Mouse (Mus musculus) urinary bladder, postnatal 4 days (tissue): ENCODE results near the gene Herc3.
"Not testable (repeated sequence)": the region's sequence is repeated elsewhere in the genome, so short reads cannot be mapped to it uniquely, and the experiment has no call there.

ENCODE experiments used
- DNase-seq, 2 experiments: peaks; one replicate each; pipeline ENCODE4 v3.0.0; 2021 to 2022; ENCODE audit warnings: low spot score in 2 of 2

Gene Herc3

DNA sequence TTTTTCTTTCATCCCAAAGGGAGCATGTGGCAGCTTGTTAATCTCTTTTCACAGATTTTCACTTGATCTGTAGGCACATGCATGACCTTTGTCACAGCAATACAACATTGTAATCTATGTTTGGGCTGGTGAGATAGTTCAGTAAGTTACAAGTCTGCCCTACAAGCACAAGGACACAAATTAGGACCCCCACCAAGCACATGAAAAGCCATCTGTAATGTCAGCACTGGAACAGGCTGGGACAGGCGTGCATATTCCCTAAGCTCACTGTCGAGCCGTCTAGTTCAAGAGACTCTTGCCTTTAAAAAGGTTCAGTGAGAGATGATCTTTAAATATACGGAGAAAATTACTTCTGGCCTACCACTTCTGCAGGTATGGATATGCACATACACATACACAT lies 28.3 kb downstream of the Herc3 start:
- no peak for DNase-seq

DNA sequence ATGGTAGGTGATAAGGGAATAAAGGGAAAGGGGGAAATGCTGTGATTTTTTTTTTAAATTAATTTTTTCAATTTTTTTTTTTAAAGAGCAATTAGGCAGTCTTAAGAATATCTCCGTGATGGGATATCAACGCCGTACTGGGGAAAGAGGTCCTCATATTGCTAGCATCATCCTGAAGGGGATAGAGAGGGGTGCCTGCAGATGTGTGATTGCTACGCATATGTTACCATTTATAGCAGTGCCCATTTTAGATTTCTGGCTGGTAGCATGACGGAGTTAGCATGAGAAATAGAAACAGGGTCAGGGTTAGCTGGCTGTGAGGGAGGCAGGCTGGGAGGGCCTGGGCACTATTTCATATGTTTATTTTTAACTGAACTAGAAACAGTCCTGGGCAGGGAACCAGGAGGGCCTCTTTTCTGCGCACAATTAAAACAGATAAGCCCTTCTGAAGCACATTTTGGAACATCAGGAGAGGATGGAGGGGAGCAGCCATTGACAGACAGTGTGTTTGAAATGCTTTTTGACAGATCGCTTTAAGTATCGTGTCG lies 31.3 kb downstream of the Herc3 start:
- no peak for DNase-seq

DNA sequence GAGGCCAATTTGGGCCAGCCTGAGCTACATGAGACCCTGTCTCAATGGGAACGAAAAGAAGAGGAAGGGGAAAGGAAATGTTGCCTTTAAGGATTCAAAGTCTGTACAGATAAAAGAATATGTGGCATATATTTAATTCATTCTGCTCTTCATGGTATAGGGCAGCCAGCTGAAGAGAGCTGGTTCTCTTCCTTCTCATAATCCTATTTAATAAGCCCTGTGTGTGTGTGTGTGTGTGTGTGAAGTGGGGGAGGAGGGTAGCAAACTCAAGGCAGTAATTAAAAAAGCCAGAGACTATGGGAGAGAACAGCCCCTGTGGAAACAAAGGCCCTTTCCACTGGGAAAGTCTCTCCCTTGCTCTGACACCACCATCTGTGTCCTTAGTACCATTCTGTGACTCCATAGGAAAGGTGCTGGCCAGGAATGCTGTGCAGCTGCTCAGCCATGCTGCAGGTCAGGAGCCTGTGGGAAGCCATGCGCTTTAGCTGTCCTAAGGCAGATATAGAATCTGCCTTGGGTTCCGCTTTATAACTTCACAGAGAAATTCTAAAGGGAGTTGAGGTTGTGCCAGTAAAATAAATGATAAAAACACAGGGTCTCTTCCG lies 32.5 kb downstream of the Herc3 start:
- no peak for DNase-seq

- not testable (repeated sequence) for DNase-seq
Observed at GRCm38 (mm10) chr6:58867858-58868257, 36.6 kb downstream of the Herc3 start.

DNA sequence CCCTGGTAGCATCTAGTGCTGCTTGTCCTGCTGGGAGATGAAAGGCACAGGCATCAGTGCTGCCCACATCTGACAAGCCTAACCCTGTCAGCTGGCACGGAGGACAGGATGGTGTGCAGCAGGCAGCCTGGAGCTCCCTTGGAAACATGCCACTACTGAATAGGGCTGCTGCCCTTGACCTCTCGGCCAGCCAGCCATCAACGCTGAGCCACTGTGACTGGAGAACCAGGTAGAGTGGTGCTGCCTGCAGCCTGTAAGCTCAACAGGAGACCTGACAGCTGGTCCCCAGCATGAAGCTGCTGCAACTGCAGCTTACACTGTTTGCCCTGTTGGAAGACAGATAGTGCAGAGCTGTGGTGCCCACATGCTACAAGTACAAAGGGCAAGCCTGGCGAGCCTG lies 48.3 kb downstream of the Herc3 start:
- no peak for DNase-seq

DNA sequence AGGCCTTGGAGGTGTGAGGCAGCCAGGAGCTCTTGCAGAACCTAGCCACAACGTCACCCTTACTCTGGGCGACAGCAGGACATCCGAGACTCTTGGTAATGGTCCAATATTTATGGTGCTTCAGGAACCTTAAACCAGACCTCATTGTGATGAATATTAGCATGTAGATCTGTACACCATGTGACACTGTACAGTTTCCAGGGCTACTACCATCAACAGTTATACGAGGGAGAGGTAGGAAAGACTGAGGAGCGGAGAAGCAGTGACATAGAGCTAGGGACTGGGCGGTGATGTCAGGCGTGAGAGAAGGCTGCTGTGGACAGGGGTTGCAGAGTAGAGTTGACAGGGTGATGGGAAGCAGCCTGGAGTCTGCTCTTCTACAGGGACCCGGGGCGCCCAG lies 48.7 kb downstream of the Herc3 start:
- DNase-seq: no peak

- DNase-seq: no peak
Observed at GRCm38 (mm10) chr6:58880861-58881260, 49.6 kb downstream of the Herc3 start.

GRCm38 (mm10) chr6:58881363-58881762 lies 50.1 kb downstream of the Herc3 start:
- no peak for DNase-seq

GRCm38 (mm10) chr6:58882271-58882670 lies 51.0 kb downstream of the Herc3 start:
- no peak for DNase-seq

DNA sequence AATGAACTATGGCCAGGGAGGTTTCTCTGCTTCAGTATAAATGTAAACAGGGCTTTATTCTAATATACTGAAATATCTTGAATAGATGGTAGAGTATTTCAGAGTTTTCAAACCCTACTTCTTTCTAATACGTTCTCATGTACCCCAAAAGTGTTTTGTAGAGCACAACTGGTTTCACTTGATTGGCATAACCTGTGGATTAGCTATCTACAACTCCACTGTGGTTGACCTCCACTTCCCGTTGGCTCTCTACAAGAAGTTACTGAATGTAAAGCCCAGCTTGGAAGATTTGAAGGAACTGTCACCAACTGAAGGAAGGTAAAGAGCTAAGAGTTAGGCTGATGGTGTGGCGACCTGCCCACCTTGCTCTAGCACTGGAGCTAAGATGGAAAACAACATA lies 58.7 kb downstream of the Herc3 start:
- DNase-seq: no peak

DNA sequence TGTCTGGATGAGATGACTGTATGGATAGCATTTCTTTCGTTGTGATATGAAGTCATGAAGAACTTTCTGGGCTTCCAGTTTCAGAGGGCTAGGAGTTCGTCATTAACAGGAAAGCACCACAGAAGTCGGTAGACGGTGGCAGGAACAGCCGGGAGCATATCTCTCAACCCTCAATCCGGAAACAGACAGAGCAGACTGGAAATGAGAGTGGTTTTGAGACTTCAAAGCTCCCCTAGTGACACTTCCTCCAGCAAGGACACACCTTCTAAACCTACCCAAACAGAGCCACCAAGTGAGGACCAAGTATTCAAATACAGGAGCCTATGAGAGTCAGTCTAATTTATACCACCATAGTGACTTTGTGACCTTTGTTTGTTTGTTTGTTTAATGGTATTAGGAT lies 62.0 kb downstream of the Herc3 start:
- no peak for DNase-seq

- no peak for DNase-seq
Observed at GRCm38 (mm10) chr6:58894994-58895393, 63.7 kb downstream of the Herc3 start.

- no peak for DNase-seq
Observed at GRCm38 (mm10) chr6:58896648-58897047, 65.4 kb downstream of the Herc3 start.

GRCm38 (mm10) chr6:58899076-58899475 lies 67.8 kb downstream of the Herc3 start:
- no peak for DNase-seq

- no peak for DNase-seq
Observed at GRCm38 (mm10) chr6:58900536-58900935, 69.3 kb downstream of the Herc3 start.

DNA sequence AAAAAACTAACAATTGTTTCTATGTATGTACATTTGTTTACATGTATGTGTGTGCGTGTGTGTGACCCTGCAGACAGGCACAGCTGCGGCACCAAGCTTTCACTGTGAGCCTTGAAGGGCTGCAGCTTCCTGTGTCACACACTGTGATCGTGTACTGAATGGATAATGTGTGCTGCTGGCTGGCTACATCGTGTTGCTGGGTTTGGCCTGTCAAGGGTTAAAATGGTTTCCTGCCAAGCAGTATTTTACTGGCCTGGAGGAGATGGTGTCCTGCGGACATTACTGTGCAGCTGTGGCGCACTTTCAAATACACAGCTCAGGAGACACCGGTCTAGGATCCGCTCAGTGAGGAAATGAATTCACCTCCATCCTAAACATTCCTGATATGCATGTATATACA lies 71.9 kb downstream of the Herc3 start:
- DNase-seq: no peak

DNA sequence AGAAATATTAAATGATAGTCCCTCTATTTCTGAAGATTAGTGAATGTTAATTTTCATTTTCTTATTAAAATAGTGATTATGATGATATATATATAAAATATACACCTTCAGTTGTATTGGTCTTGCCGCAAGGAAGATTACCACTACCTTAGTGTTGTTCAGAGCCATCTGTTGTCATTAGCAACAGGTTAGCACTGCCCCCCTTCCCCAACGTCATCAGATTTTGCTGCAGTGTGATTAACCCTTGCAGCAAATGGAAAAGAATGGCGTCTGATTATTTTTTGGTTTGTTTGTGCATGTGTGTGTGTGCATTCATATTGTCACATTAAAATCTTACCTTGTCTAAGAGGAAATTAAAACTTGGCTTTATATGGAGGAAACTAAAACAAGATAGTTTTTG lies 73.3 kb downstream of the Herc3 start:
- DNase-seq: no peak

DNA sequence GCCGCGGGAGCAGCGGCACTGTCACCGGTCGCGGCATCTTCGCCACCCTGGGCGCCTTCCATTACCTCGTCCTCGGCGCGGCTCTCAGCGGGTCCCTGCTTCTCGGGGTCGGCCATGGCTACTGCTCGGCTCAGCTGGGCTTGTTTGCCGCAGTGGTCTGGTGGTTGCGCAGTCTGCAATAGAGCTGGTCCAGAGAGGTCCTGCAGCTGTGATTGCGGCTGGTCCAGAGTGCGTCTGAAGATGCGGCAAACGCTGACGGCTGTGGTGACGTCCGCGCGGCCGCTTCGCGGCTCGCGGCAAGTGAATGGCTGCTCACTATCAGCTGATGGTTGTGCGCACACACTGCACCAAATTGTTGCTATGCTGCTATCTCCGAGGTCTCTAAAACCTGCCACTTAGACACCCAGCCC lies 75.6 kb downstream of the Herc3 start, which contains the start of gene Nap1l5:
Nap1l5 (minus strand) TSS at position 225 of the 410 bp plus-strand sequence.
- DNase-seq: no peak

GRCm38 (mm10) chr6:58907336-58907735 lies 76.1 kb downstream of the Herc3 start:
- no peak for DNase-seq

DNA sequence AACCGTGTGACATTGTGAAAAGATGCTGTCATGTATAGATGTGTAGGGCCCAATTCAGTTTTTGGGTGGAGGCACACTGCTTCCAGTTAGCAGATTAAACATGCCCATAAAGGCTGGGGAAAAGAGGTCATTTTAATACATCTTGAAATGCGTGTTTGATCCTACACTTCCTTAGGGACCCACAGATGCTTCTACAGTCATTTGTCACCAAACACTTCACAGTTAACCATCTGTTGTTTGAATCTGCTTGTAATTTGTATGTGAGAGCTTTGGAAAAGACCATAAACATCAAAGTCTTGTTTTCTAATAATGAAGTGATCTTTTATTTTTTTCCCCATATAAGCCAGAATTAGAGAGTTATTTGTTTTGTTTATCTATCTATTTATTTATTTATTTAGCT lies 76.5 kb downstream of the Herc3 start:
- no peak for DNase-seq

DNA sequence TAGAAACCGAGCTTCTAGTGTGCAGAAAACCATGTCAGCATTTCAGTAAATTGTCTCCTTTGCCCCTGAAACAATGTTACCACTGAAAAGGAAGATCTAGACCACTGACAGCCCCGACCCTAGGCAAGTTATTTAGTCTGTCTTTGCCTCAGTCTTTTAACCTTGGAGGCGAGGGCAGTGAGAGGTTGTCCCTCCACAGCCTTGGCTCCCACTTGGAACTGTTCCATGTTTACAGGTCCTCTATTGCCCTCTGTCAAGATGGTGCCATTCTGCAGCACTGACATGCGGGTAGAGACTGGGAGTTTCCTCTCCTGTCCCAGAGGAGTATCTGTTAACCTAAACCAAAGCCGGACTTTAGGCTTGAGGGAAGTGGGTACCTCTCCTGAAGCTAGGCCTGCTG lies 81.6 kb downstream of the Herc3 start:
- DNase-seq: no peak

DNA sequence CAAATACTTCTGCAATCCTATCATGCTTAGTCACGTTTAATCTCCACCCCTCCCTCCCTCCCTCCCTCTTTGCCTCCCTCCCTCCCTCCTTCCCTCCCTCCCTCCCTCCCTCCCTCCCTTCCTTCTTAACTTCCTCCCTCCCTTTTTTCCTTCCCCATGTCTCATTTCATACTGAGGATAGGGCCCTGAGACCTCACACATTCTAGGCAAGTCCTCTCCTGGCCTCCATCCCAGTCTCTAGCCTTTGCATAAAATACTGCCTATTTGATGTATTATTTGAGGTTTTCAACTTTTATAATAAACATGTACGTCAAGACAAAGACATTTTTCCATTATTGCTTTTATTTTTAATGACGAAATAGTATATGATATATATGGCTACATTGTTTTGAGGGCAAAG lies 82.3 kb downstream of the Herc3 start:
- no peak for DNase-seq

DNA sequence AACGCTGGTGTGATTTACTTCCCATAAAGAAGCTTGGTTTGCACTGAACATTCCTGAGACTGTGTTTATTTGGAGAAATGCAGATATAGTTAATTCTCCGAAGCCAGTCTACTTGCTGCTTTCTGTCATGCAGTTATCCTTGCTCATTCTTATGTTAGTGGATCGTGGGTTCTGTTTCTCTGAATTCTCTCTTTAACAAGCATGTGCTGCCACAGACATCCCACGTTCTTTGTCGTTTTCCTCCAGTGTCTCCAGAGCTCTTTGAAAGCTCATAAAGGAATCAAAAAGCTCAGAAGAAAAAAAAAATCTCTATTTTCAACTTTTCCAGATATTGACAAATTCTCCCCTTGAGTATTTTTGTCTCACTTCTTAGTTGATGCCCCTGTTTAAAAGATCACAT lies 82.7 kb downstream of the Herc3 start:
- no peak for DNase-seq

GRCm38 (mm10) chr6:58916498-58916897 lies 85.2 kb downstream of the Herc3 start:
- no peak for DNase-seq
